Mouse (Mus musculus): ENCODE data around the gene Galnt2. TPM values are rescaled to one million over a fixed set of nuclear protein-coding genes. Genes with fewer than 3 reads are reported as not detected.

Gene Galnt2
- polyA plus RNA-seq, 1 experiment: 55.5 TPM

GRCm38 (mm10) chr8:124190388-124190787 is 40.8 kb upstream of the Galnt2 start:
- Histone ChIP-seq H3K36me3 (ENCODE audit: control insufficient read depth, insufficient read depth) (no peaks in the 10 kb centered on the region), H3K79me3 (ENCODE audit: low read depth) (no peaks in the 10 kb centered on the region), H3K79me2 (ENCODE audit: control insufficient read depth, insufficient read depth) (no peaks in the 10 kb centered on the region)

GRCm38 (mm10) chr8:124192242-124192641 is 38.9 kb upstream of the Galnt2 start:
- Histone ChIP-seq H3K4me3 (ENCODE audit: insufficient read depth, poor library complexity, severe bottlenecking) (no peak overlapping the region), H3K36me3 (ENCODE audit: control insufficient read depth, insufficient read depth) (no peaks in the 10 kb centered on the region), H3K79me2 (ENCODE audit: control insufficient read depth, insufficient read depth) (no peaks in the 10 kb centered on the region), H3K27me3 (ENCODE audit: control insufficient read depth, insufficient read depth, insufficient read length) (no peaks in the 10 kb centered on the region), H3K79me3 (ENCODE audit: low read depth) (no peaks in the 10 kb centered on the region), H3ac (ENCODE audit: control insufficient read depth, insufficient read length, low read depth) (no peak overlapping the region)
- no peak for TF ChIP-seq CTCF (IDR thresholded peaks at IDR 0.05; ENCODE audit: control insufficient read depth, insufficient read depth, insufficient read length)
- TF ChIP-seq MYOG (IDR thresholded peaks at IDR 0.05; ENCODE audit: control insufficient read depth, extremely low read depth, insufficient read length): no peak
- TF ChIP-seq MYOD1 (IDR thresholded peaks at IDR 0.05; ENCODE audit: control insufficient read depth, insufficient read length, low read depth): no peak
- TF ChIP-seq FOSL1 (IDR thresholded peaks at IDR 0.05; ENCODE audit: insufficient read depth, low read length, poor library complexity, severe bottlenecking): no peak

More at GRCm38 (mm10) chr8:124190388-124190787, 40.8 kb upstream of the Galnt2 start:
- Histone ChIP-seq H3ac (ENCODE audit: control insufficient read depth, insufficient read length, low read depth) (no peak overlapping the region), H3K27me3 (ENCODE audit: control insufficient read depth, insufficient read depth, insufficient read length) (no peaks in the 10 kb centered on the region), H3K4me3 (ENCODE audit: insufficient read depth, poor library complexity, severe bottlenecking) (no peak overlapping the region)
- no peak for TF ChIP-seq MAX (IDR thresholded peaks at IDR 0.05)
- no peak for TF ChIP-seq MYOG (IDR thresholded peaks at IDR 0.05; ENCODE audit: control insufficient read depth, extremely low read depth, insufficient read length)
- TF ChIP-seq FOSL1 (IDR thresholded peaks at IDR 0.05; ENCODE audit: insufficient read depth, low read length, poor library complexity, severe bottlenecking): no peak
- TF ChIP-seq CEBPB (IDR thresholded peaks at IDR 0.05; ENCODE audit: low read depth): no peak
- TF ChIP-seq MYOD1 (IDR thresholded peaks at IDR 0.05; ENCODE audit: control insufficient read depth, insufficient read length, low read depth): no peak
- no peak for TF ChIP-seq CTCF (IDR thresholded peaks at IDR 0.05; ENCODE audit: control insufficient read depth, insufficient read depth, insufficient read length)
- TF ChIP-seq USF1 (IDR thresholded peaks at IDR 0.05; ENCODE audit: low read depth): no peak

GRCm38 (mm10) chr8:124192976-124193375 is 38.2 kb upstream of the Galnt2 start:
- Histone ChIP-seq H3ac (ENCODE audit: control insufficient read depth, insufficient read length, low read depth) (no peak overlapping the region), H3K4me3 (ENCODE audit: insufficient read depth, poor library complexity, severe bottlenecking) (no peak overlapping the region), H3K79me3 (ENCODE audit: low read depth) (no peaks in the 10 kb centered on the region), H3K79me2 (ENCODE audit: control insufficient read depth, insufficient read depth) (no peaks in the 10 kb centered on the region), H3K27me3 (ENCODE audit: control insufficient read depth, insufficient read depth, insufficient read length) (no peaks in the 10 kb centered on the region), H3K36me3 (ENCODE audit: control insufficient read depth, insufficient read depth) (no peaks in the 10 kb centered on the region)
- peak; percentile 8 for TF ChIP-seq MYOD1 (IDR thresholded peaks at IDR 0.05; ENCODE audit: control insufficient read depth, insufficient read length, low read depth)
- no peak for TF ChIP-seq CTCF (IDR thresholded peaks at IDR 0.05; ENCODE audit: control insufficient read depth, insufficient read depth, insufficient read length)
- TF ChIP-seq USF1 (IDR thresholded peaks at IDR 0.05; ENCODE audit: low read depth): no peak

GRCm38 (mm10) chr8:124193992-124194391 is 37.2 kb upstream of the Galnt2 start:
- Histone ChIP-seq H3K27me3 (ENCODE audit: control insufficient read depth, insufficient read depth, insufficient read length) (no peaks in the 10 kb centered on the region), H3K79me3 (ENCODE audit: low read depth) (no peaks in the 10 kb centered on the region), H3ac (ENCODE audit: control insufficient read depth, insufficient read length, low read depth) (no peak overlapping the region), H3K36me3 (ENCODE audit: control insufficient read depth, insufficient read depth) (no peaks in the 10 kb centered on the region), H3K4me3 (ENCODE audit: insufficient read depth, poor library complexity, severe bottlenecking) (no peak overlapping the region), H3K79me2 (ENCODE audit: control insufficient read depth, insufficient read depth) (no peaks in the 10 kb centered on the region)
- TF ChIP-seq USF1 (IDR thresholded peaks at IDR 0.05; ENCODE audit: low read depth) (no peak), MAX (IDR thresholded peaks at IDR 0.05) (no peak), MYOG (IDR thresholded peaks at IDR 0.05; ENCODE audit: control insufficient read depth, extremely low read depth, insufficient read length) (no peak), CEBPB (IDR thresholded peaks at IDR 0.05; ENCODE audit: low read depth) (no peak), CTCF (IDR thresholded peaks at IDR 0.05; ENCODE audit: control insufficient read depth, insufficient read depth, insufficient read length) (no peak), MYOD1 (IDR thresholded peaks at IDR 0.05; ENCODE audit: control insufficient read depth, insufficient read length, low read depth) (no peak), FOSL1 (IDR thresholded peaks at IDR 0.05; ENCODE audit: insufficient read depth, low read length, poor library complexity, severe bottlenecking) (no peak)

- no peak overlapping the region for H3K4me3 ChIP-seq (ENCODE audit: insufficient read depth, poor library complexity, severe bottlenecking)
- H3ac ChIP-seq (ENCODE audit: control insufficient read depth, insufficient read length, low read depth): no peak overlapping the region
- TF ChIP-seq MAX (IDR thresholded peaks at IDR 0.05): no peak
- TF ChIP-seq FOSL1 (IDR thresholded peaks at IDR 0.05; ENCODE audit: insufficient read depth, low read length, poor library complexity, severe bottlenecking): no peak
- no peak for TF ChIP-seq CTCF (IDR thresholded peaks at IDR 0.05; ENCODE audit: control insufficient read depth, insufficient read depth, insufficient read length)
- no peak for TF ChIP-seq USF1 (IDR thresholded peaks at IDR 0.05; ENCODE audit: low read depth)
- no peak for TF ChIP-seq CEBPB (IDR thresholded peaks at IDR 0.05; ENCODE audit: low read depth)
- no peak for TF ChIP-seq MYOD1 (IDR thresholded peaks at IDR 0.05; ENCODE audit: control insufficient read depth, insufficient read length, low read depth)
- no peaks in the 10 kb centered on the region for H3K27me3 ChIP-seq (ENCODE audit: control insufficient read depth, insufficient read depth, insufficient read length)
- H3K79me2 ChIP-seq (ENCODE audit: control insufficient read depth, insufficient read depth): no peaks in the 10 kb centered on the region
- no peaks in the 10 kb centered on the region for H3K36me3 ChIP-seq (ENCODE audit: control insufficient read depth, insufficient read depth)
- H3K79me3 ChIP-seq (ENCODE audit: low read depth): no peaks in the 10 kb centered on the region
Observed at GRCm38 (mm10) chr8:124196195-124196594, 35.0 kb upstream of the Galnt2 start.

GRCm38 (mm10) chr8:124196797-124197196 is 34.4 kb upstream of the Galnt2 start:
- TF ChIP-seq MYOD1 (IDR thresholded peaks at IDR 0.05; ENCODE audit: control insufficient read depth, insufficient read length, low read depth) (no peak), USF1 (IDR thresholded peaks at IDR 0.05; ENCODE audit: low read depth) (no peak), CTCF (IDR thresholded peaks at IDR 0.05; ENCODE audit: control insufficient read depth, insufficient read depth, insufficient read length) (no peak), MYOG (IDR thresholded peaks at IDR 0.05; ENCODE audit: control insufficient read depth, extremely low read depth, insufficient read length) (no peak), CEBPB (IDR thresholded peaks at IDR 0.05; ENCODE audit: low read depth) (no peak), MAX (IDR thresholded peaks at IDR 0.05) (no peak), FOSL1 (IDR thresholded peaks at IDR 0.05; ENCODE audit: insufficient read depth, low read length, poor library complexity, severe bottlenecking) (no peak)
- Histone ChIP-seq H3K79me3 (ENCODE audit: low read depth) (no peaks in the 10 kb centered on the region), H3K27me3 (ENCODE audit: control insufficient read depth, insufficient read depth, insufficient read length) (no peaks in the 10 kb centered on the region), H3ac (ENCODE audit: control insufficient read depth, insufficient read length, low read depth) (no peak overlapping the region), H3K36me3 (ENCODE audit: control insufficient read depth, insufficient read depth) (no peaks in the 10 kb centered on the region), H3K4me3 (ENCODE audit: insufficient read depth, poor library complexity, severe bottlenecking) (no peak overlapping the region), H3K79me2 (ENCODE audit: control insufficient read depth, insufficient read depth) (no peaks in the 10 kb centered on the region)

Measured in C2C12 (cell line).